Mouse (Mus musculus) heart, adult 2 months (tissue): ENCODE data around the gene B4galnt3.

Experiments
- CTCF ChIP-seq: fragments of 200-600 bp; IDR thresholded peaks from 2 replicates; pipeline ENCODE4 v1.8.1; 2022; ENCODE audit warnings: antibody characterized with exemption, mild to moderate bottlenecking, moderate library complexity
- EP300 ChIP-seq: fragments of 200-500 bp; IDR thresholded peaks from 2 replicates; pipeline ENCODE4 v1.6.1; 2011; ENCODE audit warnings: low read depth, low read length, control low read depth; ENCODE audit not compliant: insufficient read depth
- POLR2A ChIP-seq: fragments of 200-500 bp; IDR thresholded peaks from 2 replicates; pipeline ENCODE4 v1.6.1; 2011; ENCODE audit warnings: mild to moderate bottlenecking, low read depth, low read length, control low read depth; ENCODE audit not compliant: insufficient read depth

DNA sequence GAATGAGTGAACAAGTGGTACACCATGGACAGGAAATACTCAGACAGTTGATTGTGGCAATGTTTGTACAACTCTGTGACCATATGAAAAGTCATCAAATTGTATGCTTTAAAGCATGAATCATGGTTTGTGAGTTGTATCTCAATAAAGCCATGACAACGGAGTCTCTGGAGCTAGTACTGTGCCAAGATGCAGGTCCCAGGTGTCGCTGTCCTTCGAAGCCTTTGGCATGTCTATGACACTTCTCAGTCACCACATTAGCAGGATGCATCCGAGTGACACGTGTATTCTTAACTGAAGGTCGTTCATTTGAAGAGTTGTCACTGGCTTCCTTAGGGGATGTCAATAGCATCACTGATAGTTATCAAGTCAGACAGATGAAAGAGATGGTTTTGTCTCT lies 131.4 kb downstream of the B4galnt3 start:
- TF ChIP-seq CTCF (no peak), POLR2A (no peak), EP300 (no peak)
